Mouse (Mus musculus): ENCODE results near the gene Mdfic.
A peak's percentile ranks its signal among the peaks of the same experiment; 100 is the strongest.
"Not testable (repeated sequence)": the region's sequence is repeated elsewhere in the genome, so short reads cannot be mapped to it uniquely, and the experiment has no call there.

The Mdfic gene

DNA sequence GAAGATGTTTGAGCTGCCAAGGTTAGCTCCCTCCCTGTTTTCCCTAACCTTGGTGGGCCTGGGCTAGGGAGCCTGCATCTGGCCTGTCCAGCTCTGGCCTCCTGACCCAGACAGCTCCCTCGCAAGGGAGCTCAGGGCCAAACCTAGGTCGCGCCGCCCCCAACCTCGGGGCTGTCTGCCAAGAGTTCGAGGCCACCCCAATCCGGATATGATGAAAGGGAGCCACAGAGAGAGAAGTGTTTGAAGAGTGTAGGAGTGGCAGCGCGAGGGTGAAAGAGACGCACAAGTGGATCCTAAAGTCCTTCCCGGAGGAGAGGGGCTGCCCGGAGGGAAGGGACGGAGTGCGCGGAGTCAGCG is at the start of gene Mdfic:
TSS of gene Mdfic (plus strand) at position 201 of the 357 bp plus-strand sequence.
- DNase-seq = peak; percentile 74 to 77

- no peak for DNase-seq
Observed at GRCm38 (mm10) chr6:15671364-15671763, 49.1 kb upstream of the Mdfic start.

- DNase-seq = no peak
Observed at GRCm38 (mm10) chr6:15710080-15710479, 10.4 kb upstream of the Mdfic start.

- DNase-seq = no peak
Observed at GRCm38 (mm10) chr6:15710706-15711105, 9.8 kb upstream of the Mdfic start.

DNA sequence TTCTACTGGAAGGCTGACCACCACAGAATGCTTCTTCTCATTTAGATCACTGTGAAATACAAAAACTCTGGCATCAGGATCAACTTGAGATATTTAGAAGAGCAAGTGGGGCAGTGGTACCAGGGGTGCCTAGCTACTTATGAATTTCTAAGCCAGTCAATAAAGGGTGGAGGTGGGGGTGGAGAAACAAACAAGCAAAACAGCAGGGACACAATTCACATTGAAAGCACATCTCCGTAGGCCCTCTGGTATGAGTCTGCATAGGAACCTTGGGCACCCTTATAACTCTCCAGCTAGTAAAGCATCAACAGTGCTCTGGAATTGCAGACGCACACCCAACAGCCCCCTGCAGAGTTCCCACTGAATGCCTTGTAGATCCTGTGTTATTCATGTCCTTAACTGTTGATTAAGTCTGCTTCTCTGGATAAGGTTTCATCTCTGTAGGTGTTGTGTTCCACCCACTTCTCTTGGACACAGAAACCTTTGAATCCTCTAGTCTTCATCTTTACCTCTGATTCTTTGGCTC is 7.5 kb upstream of the Mdfic start:
- no peak for DNase-seq

DNA sequence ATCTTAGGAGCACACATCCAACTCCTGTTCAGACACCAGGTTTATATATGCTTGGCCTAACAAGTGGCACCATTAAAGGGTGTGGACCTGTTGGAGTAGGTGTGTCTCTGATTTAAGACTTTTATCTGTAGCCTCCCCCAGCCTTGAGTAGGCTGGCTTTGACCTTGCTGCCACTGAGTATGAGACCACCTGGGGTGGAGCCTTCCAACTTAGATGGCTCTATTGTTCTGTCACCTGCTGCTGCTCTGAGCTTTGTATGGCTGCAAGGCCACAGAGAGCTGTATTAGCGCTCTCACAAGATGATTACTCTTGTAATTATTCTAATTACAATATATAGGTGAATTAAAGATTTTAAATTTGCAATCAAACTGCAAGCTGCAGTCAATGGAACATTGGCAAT is 6.4 kb upstream of the Mdfic start:
- DNase-seq = not testable (repeated sequence)

DNA sequence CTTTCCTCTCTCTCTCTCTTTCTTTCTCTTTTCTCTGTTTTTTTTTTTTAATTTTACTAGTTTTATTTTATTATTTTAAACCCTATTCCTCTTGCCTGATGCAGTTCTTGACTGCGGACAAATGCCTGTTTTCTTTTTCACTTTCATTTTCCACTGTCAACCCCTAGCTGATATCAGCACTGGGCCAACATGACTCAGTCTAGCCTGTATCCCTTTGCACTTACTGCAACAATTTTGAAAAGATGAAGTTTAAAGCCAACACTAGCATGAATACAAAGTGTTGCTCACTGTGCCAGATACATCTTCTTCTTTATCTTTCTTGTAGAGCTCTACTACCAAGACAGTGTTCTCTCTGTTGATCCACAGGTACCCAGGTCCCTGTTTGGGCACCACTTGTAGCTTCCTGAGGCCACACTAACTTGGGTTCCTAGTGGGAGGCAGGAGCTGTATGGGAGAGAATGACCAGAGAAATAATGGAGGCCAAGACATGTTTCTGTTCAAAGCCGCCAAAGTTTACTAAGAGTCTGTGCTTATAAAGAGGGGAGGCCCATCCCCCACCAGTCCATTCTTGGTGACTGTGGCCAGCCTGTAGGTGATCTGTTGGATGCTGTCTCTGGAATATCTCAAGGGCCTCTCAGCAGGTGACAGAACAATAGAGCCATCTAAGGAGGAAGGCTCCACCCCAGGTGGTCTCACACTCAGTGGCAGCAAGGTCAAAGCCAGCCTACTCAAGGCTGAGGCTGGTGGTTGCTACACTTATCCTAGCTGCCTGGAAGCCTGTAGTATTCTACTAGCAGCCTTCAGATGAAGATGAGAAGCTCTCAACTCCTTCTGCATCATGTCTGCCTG is 5.2 kb upstream of the Mdfic start:
- DNase-seq = no peak

- peak in 1 of 2 experiments; percentile 54 for DNase-seq
Observed at GRCm38 (mm10) chr6:15719919-15720318, 542 bp upstream of the Mdfic start.

GRCm38 (mm10) chr6:15720818-15721715 is 606 bp downstream of the Mdfic start:
- DNase-seq = peak; percentile 76 to 85

DNA sequence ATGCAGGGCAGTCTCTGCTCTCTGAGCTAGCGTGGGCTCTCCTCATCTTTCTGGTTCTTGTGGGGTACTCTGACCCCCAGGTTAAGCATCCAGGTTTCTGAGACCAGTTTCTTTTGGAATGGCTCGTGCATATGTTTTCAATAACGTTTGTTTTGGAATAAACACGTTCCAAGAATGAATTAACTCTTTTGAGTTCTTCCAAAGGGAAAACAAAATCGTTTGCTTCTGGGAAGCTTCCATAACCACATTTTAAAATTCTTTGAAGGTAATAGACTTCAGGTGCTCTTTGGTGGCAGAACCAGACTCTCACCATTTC is 1.2 kb downstream of the Mdfic start:
- DNase-seq = no peak

DNA sequence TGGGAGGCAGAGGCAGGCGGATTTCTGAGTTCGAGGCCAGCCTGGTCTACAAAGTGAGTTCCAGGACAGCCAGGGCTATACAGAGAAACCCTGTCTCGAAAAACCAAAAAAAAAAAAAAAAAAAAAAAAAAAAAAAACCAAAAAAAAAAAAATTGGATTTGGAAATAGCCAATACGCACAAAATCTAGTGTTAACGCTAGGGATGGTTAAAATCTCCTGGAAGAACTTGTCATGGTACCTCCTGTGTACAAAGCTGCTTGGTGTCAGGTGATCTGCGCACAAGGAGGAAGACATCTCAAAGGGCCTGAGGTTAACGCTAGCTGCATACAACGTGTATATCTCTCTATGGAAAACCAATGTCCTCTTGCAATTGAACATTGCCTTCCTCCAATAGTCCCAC is 2.2 kb downstream of the Mdfic start:
- not testable (repeated sequence) for DNase-seq

DNA sequence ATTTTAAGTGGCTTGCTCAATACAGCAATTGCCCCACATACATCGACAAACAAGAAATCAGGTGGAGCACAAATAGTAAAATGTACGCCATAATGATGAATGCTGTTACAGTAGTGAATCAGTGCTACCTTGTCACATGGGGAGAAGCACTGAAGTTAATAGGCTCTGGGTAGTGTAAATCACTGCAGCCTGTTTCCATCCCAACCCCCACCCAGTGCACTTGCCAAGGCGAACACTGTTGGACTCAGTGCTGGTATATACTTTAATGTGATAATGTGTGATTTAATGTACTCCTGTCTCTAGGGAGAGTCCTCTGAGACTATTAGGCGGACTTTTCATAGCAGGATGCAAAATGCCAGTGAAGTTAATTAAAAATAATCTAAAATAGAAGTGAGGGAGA is 3.8 kb downstream of the Mdfic start:
- no peak for DNase-seq

DNA sequence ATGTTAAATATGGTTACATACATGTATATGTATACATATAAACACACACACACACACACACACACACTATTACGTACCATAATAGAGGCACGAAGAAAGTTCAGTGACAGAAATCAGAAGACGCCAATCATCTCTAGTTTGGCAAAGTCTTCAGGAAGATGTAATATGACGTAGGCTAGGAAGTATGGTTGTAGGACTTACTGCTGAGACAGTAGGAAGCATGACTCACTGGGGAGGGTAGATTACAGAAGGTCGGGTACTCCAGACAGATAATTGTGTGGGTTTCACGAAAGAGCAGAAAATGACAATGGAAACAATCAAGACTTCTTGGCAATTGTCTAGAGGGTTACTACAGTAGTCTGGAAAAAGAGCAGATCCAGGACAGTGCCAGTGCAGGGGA is 6.0 kb downstream of the Mdfic start:
- DNase-seq = no peak

- DNase-seq = peak; percentile 46
Observed at GRCm38 (mm10) chr6:15727681-15728410, 7.4 kb downstream of the Mdfic start.

DNA sequence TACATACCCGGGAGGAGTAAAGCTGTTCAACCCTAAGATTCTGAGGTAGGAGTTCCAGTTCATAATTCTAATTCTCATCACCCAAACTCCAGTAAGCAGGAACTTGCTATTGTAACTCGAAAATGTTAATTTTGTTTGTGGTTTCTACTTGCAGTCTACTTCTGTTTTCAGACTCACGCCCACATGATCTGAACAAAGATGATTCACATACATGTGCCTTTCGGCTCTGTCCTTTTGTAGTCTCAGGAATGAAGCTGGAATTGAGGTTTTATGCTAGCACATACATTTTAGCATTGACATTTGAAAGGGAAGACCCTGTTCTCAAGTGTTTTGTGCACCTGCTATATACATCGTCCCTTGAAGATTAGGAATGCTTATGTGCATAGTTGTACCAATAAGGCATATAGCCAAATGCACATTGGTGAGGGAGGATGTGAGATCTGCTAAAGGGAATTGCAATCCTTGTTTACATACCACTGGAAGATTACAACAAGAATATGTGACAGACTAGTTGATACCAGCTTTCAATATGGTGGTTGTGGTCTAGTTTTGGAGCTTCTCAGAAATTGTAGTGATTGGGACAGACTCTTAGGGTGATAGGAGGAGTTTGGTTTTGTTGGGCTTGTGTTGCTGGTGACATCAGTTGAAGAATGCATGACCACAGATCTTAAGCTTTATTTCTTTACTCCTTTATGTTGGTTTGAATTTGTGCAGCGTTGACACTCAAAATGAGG is 8.6 kb downstream of the Mdfic start:
- no peak for DNase-seq

- DNase-seq = no peak
Observed at GRCm38 (mm10) chr6:15730258-15730657, 9.8 kb downstream of the Mdfic start.

DNA sequence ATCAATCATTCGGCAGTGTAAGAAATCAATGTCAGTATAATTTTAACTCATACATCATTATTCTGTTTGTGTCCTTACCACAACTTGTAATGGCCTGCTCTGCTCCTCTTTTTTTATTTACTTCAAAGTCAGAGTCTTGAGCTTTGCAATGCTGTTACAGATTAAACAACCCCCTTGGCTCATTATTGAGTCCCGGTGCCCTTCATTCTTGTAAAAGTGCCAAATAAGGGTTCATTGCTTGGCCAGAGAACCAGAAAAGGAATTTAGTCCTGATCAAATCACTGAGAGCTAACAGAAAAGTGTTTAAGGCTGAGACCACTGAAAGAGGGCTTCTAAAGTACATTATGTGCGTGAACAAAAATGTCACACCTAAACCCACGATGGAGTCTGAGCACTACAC is 10.2 kb downstream of the Mdfic start:
- DNase-seq = peak; percentile 34 to 56

DNA sequence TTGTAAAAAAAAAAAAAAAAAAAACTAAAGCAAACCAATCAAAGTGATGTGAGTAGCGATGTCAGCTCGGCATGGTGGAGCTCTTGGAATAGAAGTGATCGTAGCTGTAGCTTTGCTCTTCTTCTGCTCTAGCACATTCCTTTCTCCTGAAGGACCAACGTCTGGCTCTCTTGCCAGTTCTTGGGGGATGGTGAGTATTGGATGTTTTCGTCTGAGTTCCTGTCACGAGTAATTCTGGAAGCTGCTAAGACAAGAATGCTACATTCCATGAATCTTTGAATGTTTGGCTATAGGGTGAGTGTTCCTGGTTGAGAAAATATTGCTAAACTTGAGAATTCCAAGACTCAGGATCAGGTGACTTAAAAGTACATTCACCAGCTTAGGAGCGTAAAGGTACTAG is 11.0 kb downstream of the Mdfic start:
- peak; percentile 43 to 47 for DNase-seq

- peak in 1 of 2 experiments; percentile 23 for DNase-seq
Observed at GRCm38 (mm10) chr6:15737312-15737911, 17.0 kb downstream of the Mdfic start.

DNA sequence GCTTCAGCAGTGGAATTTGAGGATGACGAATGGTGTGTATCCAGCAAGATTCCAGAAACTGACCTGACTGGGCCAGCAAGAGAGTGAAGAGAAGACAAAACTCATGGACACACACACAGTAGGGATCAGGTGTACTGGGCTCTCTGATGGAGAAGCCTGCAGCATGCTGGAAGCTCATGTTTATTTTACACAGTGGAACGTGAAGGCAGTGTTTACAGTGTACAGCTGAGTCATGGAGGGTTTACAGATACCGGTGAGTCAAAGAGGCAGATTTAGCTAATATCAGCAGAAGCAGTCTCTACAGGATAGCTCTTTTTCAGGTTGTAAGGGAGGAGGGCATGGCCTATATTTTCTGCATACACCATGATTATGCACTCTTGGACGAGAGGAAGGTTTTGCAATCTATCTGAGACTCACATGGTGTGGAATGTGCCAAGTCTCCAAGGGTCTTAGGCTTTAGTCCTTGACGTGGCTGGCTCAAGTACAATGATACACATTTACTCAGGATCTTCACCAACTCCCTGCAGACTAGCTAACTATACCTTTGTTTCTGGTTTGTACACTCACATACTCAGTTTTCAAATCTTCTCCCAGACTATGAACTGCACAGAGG is 18.0 kb downstream of the Mdfic start:
- DNase-seq = no peak

- no peak for DNase-seq
Observed at GRCm38 (mm10) chr6:15739132-15739531, 18.7 kb downstream of the Mdfic start.

Data from kidney, postnatal 25 days (tissue).